Mouse (Mus musculus): ENCODE results near the gene Il23a. TPM values are rescaled to one million over a fixed set of nuclear protein-coding genes. Genes with fewer than 3 reads are reported as not detected.
A peak's percentile ranks its signal among the peaks of the same experiment; 100 is the strongest.
"Not testable (repeated sequence)": the region's sequence is repeated elsewhere in the genome, so short reads cannot be mapped to it uniquely, and the experiment has no call there.

The Il23a gene
- total RNA-seq, 4 experiments from 2014 or later = not detected

DNA sequence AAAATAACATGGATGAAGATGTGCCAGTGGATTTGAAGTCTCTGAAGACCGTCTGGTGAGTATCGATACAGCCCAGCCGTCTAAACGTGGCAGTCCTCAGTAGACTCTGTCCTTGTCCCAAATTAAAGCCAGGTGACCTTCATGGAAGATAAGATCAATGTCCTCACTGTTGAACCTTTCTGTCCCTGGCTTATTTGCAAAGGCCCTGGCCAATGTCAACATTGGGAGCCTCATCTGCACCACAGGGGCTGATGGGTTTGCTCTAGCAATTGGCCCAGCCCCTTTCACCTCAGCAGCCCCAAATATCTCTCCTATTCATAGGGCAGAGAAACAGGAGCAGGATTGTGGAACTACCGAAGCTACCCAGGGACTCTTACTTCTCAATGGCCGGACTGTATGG lies 30.2 kb downstream of the Il23a start, which contains the start of gene Apof:
Apof (plus strand) TSS at position 301 of the 400 bp plus-strand sequence.
- no peak for DNase-seq (ENCODE audit: low spot score in 2 of 2)

DNA sequence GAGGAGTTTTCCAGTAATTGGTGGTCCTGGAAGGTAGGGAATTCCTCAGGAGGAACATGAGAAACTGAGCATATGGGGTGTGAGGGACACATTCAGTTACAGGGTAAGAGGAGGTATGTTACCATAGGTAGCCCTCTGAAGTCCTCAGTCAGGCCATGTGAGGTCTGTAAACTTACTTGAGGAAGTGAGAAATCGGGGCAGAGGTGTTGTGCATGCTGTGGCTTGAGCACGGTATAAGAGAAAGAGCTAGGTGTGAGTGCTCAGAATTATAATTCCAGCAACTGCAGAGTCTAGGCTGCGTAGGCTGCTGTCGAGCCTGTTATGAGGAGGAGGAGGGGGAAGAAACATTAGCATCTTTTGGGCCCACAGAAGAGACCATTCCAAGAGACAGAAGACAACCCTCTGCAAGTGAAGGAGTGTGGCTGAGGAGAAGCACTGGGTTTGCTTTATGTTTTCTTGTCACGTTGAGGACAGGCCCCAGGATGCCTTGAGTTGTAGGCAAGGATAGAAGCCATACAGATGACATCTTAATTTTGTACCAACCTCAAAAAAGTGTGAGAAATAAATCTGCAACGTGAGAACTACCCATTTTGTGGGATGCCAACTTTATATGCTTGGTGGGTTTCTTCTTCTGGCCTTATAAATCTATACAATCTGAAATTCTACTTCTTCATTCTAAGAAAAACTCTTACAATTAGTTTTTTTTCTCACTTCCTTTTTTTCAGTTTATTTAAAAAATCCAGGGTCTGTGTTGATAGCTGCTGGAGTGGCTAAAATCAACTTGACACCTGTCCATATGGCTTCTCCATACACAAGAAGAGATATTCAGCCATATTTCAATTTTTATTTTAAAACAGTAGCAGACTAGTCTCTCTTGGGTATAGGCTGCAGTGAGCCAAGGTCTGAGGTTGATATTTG lies 34.9 kb downstream of the Il23a start:
- DNase-seq (ENCODE audit: low spot score in 2 of 2) = no peak

DNA sequence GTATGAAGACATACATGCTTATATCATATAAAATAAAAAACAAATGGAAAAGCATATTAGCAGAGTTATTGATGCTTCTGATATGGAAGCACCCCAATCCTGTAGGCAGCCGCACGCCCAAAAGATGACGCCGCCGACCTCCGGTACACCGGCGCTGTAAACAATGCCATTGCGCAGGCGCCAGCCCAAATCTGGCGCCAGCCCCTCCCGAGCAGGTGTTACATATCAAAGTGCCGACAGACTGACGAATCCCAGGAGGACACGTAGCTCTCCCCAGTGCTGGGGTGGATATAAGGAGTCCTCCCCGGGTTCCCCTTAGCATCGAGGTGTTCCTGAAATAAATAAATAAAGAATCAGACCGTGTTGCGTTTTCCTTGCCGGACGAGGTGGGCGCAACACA lies 36.3 kb downstream of the Il23a start:
- no peak for DNase-seq (ENCODE audit: low spot score in 2 of 2)

DNA sequence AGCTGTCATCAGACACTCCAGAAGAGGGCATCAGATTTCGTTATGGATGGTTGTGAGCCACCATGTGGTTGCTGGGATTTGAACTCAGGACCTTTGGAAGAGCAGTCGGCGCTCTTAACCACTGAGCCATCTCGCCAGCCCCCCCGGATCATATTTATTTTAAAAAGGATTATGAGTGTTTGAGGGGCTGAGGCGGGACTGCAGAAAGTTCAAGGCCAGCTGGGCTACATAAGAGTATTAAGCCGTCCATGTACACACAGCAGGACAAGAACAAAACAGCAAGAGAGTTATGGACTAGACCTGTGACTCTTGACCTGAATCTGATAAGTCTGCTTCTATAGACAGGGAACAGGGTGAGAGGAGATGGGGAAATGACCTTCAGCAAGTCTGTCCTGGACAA lies 38.2 kb downstream of the Il23a start:
- DNase-seq (ENCODE audit: low spot score in 2 of 2) = not testable (repeated sequence)

DNA sequence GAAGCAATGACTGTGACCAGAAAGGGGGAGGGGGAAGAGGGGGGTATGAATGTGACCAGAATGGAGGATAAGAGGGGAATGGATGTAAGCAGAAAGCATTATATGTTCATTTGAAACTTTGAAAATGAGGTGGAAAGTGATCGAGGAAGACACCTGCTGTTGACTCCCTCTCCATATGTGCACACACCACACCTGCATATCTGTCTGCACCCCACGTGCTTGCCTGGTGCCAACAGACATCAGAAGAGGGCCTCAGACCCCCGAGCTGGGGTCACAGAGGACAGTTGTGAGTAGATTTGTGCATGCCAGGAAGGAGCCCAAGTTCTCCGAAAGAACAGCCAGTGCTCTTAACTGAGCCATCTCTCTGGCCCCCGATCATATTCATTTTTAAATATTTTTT lies 38.6 kb downstream of the Il23a start:
- no peak for DNase-seq (ENCODE audit: low spot score in 2 of 2)

DNA sequence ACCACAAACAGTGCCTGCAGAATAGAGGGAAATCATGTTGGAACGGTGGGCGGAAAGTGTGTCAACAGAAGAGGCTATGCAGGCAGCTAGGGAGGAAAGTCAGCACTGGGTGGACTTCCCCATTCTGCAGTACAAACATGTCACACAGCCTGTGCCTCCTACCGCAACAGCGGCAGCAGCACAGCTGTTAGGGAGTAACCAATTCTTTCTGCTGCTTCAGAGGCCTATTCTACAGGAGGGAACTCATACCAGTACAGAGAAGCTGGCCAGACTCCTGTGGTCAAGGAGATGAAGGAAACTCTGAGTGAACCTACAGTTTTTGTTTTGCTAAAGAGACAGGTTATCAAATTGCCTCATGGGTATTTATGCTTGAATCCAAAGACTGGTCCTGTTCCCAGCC lies 39.6 kb downstream of the Il23a start:
- no peak for DNase-seq (ENCODE audit: low spot score in 2 of 2)

DNA sequence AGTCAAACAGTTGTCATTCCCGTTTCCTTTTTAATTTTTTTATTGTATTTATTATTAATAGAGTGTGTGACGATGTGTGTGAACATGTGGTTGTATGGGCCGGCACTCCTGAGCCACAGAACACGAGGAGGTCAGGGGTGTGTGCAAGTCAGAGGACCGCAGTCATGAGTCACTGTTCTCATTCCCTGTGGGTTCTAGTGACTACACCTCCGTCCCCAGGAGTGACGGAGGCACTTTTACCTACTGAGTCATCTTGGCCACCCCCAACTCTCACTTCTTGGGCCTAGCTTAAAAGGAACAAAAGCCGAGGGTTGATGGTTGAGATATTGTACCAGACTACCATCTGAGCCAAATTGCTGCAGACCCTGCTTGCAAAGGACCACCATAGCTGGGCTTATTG lies 42.2 kb downstream of the Il23a start:
- DNase-seq (ENCODE audit: low spot score in 2 of 2) = no peak

DNA sequence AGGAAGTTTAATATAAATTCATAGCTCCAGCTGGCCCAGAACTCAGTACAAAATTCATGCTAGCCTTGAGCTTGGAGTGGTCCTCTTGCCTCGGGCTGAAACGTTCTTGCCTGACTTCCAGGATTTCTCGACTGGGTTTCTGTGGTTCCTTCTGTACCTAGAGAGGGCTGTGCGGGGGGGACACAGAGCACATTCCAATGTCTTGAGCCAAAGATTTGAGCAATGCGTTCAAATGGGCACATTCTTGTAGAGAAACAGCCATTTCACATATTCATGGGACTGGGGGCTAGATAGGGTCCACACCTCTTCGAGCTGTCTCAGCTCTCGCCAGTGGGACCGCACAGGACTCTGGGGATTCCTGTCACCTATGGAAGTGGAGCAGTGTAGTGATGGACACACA lies 42.6 kb downstream of the Il23a start:
- DNase-seq (ENCODE audit: low spot score in 2 of 2) = no peak

DNA sequence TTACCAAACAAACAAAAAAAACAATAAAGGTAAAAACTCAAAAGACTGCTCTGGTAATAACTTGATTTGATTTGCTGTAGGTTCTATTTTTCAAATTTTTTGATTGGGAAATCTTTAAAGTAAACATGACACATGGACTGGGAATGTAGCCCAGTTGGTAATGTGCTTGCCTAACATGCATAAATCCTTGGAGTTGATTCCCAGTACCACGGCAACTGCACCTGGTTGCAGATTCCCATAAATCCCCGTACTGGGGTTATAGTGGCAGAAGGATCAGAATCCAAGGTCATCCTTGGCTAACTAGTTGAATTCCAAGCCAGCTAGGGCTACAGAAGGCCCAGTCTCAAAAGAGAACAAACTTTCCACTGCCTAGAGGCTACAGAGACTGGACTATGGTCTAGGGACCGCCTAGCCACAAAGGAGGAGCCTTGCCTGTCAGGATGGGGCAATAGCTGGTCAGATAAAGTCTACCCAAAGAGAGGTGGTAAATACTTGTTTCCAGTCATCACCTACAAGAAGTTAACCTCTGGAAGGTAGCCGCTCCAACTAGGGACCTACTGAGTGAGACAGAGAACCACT lies 44.8 kb downstream of the Il23a start, which contains the start of gene Apon:
Apon (plus strand) TSS at position 420 of the 579 bp plus-strand sequence.
- no peak for DNase-seq (ENCODE audit: low spot score in 2 of 2)

DNA sequence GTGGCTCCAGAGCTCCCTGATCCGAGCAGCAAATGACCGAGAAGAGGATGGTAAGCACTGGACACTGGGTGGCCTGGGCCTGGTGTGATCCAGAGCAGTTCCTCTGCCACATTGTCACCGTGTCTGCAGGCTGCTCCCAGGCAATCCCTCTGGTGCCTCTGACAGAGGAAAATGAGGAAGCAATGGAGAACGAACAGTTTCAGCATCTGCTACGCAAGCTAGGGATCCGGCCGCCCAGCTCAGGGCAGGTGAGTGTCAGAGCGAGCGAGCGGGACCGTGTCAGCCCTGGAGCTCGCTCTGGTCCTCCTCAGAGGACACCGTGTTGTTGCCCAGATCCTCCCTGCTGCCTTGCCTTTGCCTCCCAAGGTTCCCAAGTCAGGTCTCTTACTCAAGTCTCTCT lies 48.0 kb downstream of the Il23a start:
- no peak for DNase-seq (ENCODE audit: low spot score in 2 of 2)

DNA sequence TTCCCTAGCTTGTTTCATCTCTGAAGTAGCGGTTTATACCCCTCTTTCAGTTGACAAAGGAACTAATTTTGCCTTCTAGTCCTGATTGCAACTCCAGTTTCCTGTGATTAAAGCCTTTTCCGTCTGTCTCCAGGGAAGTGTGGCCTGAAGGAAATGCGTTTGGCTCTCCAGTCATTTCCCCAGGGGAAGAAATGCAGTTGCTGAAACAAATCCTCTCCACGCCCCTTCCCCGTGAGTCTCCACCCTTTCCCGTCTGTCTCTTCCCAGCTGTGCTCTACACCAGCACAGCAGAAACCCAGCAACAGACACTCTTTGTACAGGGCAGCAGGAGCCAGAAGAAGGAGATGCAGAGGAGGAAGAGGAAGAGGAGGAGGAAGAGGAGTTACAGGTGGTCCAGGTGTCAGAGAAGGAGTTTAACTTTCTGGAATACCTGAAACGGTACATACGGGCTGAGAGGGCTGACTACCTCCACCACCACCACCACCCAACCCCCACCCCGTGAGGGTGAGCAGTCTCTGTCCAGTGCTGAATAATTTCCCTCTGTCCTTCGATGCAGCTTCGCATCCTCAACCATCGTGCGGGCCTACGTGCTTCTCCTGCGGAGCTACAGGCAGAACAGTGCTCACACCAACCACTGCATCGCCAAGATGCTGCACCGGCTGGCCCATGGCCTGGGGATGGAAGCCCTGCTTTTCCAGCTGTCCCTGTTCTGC lies 51.4 kb downstream of the Il23a start:
- peak; percentile 30 to 40 for DNase-seq (ENCODE audit: low spot score in 2 of 2)

Other genes with a start within 250 kb of the Il23a start
- 10 to 100 TPM; 70.5 to 81.9 (median 74.5) TPM for gene Ptges3, start 239.8 kb downstream of the Il23a start, total RNA-seq (2022)
- gene Atp5b, start 215.5 kb downstream of the Il23a start, total RNA-seq (2022) = 1,000 to 10,000 TPM; 3,262 to 3,916 (median 3,403) TPM
- gene Baz2a, start 207.2 kb downstream of the Il23a start, total RNA-seq (2022) = 10 to 100 TPM; 11.3 to 13.9 (median 12.6) TPM
- 10 to 100 TPM; 53.5 to 63.6 (median 60.7) TPM for gene Rbms2, start 118.5 kb downstream of the Il23a start, total RNA-seq (2022)
- under 1 TPM; 0.36 to 0.97 (median 0.58) TPM for gene Gls2, start 104.3 kb downstream of the Il23a start, total RNA-seq (2022)
- 10 to 100 TPM; 30.5 to 33.5 (median 32.4) TPM for gene Spryd4, start 86.9 kb downstream of the Il23a start, total RNA-seq (2022)
- gene Mip, start 72.9 kb downstream of the Il23a start, total RNA-seq (2022) = not detected
- gene Timeless, start 66.7 kb downstream of the Il23a start, total RNA-seq (2022) = 1 to 10 TPM; 1.4 to 1.9 (median 1.7) TPM
- under 1 TPM in 1 of 4 experiments, not detected in 3; 0.21 TPM for gene Apon, start 44.7 kb downstream of the Il23a start, total RNA-seq (2022)
- gene Apof, start 30.1 kb downstream of the Il23a start, total RNA-seq (2022) = not detected
- 1 to 10 TPM; 1.6 to 4.5 (median 2.4) TPM for gene Stat2, start 28.2 kb downstream of the Il23a start, total RNA-seq (2022)
- gene Pan2, start 4.6 kb upstream of the Il23a start, total RNA-seq (2022) = 1 to 10 TPM; 2.6 to 3.9 (median 3.2) TPM
- 10 to 100 TPM; 51.0 to 56.9 (median 52.2) TPM for gene Cnpy2, start 23.7 kb upstream of the Il23a start, total RNA-seq (2022)
- 100 to 1,000 TPM; 491 to 577 (median 541) TPM for gene Cs, start 39.0 kb upstream of the Il23a start, total RNA-seq (2022)
- gene Coq10a, start 70.2 kb upstream of the Il23a start, total RNA-seq (2022) = 100 to 1,000 TPM; 409 to 479 (median 445) TPM
- gene Ankrd52, start 78.4 kb upstream of the Il23a start, total RNA-seq (2022) = 10 to 100 TPM; 38.7 to 48.8 (median 43.2) TPM
- gene Slc39a5, start 102.5 kb upstream of the Il23a start, total RNA-seq (2022) = not detected
- 10 to 100 TPM; 59.0 to 70.3 (median 63.5) TPM for gene Nabp2, start 112.7 kb upstream of the Il23a start, total RNA-seq (2022)
- 10 to 100 TPM; 13.6 to 14.7 (median 14.1) TPM for gene Rnf41, start 112.9 kb upstream of the Il23a start, total RNA-seq (2022)
- gene Smarcc2, start 160.5 kb upstream of the Il23a start, total RNA-seq (2022) = 10 to 100 TPM; 45.6 to 53.3 (median 49.5) TPM
- gene Myl6, start 195.4 kb upstream of the Il23a start, total RNA-seq (2022) = 100 to 1,000 TPM; 125 to 188 (median 158) TPM
- gene Myl6b, start 199.9 kb upstream of the Il23a start, total RNA-seq (2022) = 10 to 100 TPM in 2 of 4 experiments, 1 to 10 TPM in 2; 8.7 to 11.7 (median 10.0) TPM
- gene Esyt1, start 227.1 kb upstream of the Il23a start, total RNA-seq (2022) = 10 to 100 TPM; 10.4 to 13.5 (median 13.4) TPM
- gene Zc3h10, start 249.0 kb upstream of the Il23a start, total RNA-seq (2022) = 1 to 10 TPM; 5.7 to 7.5 (median 6.7) TPM

Data from gastrocnemius, adult 8-10 months (tissue).